Mouse (Mus musculus) heart, adult 2 months (tissue): ENCODE results near the gene Kcnn4.

Experiments used
- CTCF ChIP-seq: fragments of 200-600 bp; IDR thresholded peaks from 2 replicates; pipeline ENCODE4 v1.8.1; 2022; ENCODE audit warnings: antibody characterized with exemption, mild to moderate bottlenecking, moderate library complexity
- EP300 ChIP-seq: fragments of 200-500 bp; IDR thresholded peaks from 2 replicates; pipeline ENCODE4 v1.6.1; 2011; ENCODE audit warnings: low read depth, low read length, control low read depth; ENCODE audit not compliant: insufficient read depth
- POLR2A ChIP-seq: fragments of 200-500 bp; IDR thresholded peaks from 2 replicates; pipeline ENCODE4 v1.6.1; 2011; ENCODE audit warnings: mild to moderate bottlenecking, low read depth, low read length, control low read depth; ENCODE audit not compliant: insufficient read depth

DNA sequence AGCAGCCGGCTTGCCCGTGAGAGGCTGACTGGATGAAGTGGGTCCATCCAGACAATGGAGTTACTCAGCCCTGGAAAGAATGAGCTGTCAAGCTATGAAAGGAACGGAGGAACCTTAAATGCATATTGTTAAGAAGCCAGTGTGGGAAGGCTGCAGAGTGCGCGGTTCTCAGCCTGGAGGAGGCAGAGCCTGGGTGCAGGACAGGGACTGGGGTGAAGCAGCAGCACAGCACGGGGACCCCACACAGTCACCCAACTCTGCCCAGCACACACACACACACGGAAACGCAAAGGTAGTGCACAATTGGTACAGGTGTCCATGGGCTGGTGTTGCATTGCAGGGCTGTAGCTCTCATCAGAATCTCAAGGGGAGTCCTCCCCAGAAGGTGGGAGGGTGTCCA is 49.5 kb downstream of the Kcnn4 start:
- TF ChIP-seq POLR2A (no peak), CTCF (no peak), EP300 (no peak)
